Mouse (Mus musculus): ENCODE measurements around the gene Ncmap.
"Not testable (repeated sequence)": the region's sequence is repeated elsewhere in the genome, so short reads cannot be mapped to it uniquely, and the experiment has no call there.

The Ncmap gene

GRCm38 (mm10) chr4:135401881-135402280, 3.9 kb upstream of the Ncmap start:
- DNase-seq (ENCODE audit: extremely low spot score, low spot score): no peak

- peak; percentile 23 for DNase-seq (ENCODE audit: extremely low spot score, low spot score)
Observed at GRCm38 (mm10) chr4:135397551-135397950, 476 bp downstream of the Ncmap start.

GRCm38 (mm10) chr4:135396303-135396702, 1.7 kb downstream of the Ncmap start:
- DNase-seq (ENCODE audit: extremely low spot score, low spot score): no peak

GRCm38 (mm10) chr4:135395375-135395774, 2.7 kb downstream of the Ncmap start:
- DNase-seq (ENCODE audit: extremely low spot score, low spot score): no peak

GRCm38 (mm10) chr4:135394666-135395065, 3.4 kb downstream of the Ncmap start:
- no peak for DNase-seq (ENCODE audit: extremely low spot score, low spot score)

- no peak for DNase-seq (ENCODE audit: extremely low spot score, low spot score)
Observed at GRCm38 (mm10) chr4:135393381-135393780, 4.6 kb downstream of the Ncmap start.

GRCm38 (mm10) chr4:135392801-135393200, 5.2 kb downstream of the Ncmap start:
- DNase-seq (ENCODE audit: extremely low spot score, low spot score): no peak

GRCm38 (mm10) chr4:135391014-135391413, 7.0 kb downstream of the Ncmap start:
- DNase-seq (ENCODE audit: extremely low spot score, low spot score): no peak

GRCm38 (mm10) chr4:135385614-135386013, 12.4 kb downstream of the Ncmap start:
- DNase-seq (ENCODE audit: extremely low spot score, low spot score): no peak

GRCm38 (mm10) chr4:135382316-135382715, 15.7 kb downstream of the Ncmap start:
- peak; percentile 76 for DNase-seq (ENCODE audit: extremely low spot score, low spot score)

GRCm38 (mm10) chr4:135381355-135381754, 16.7 kb downstream of the Ncmap start:
- no peak for DNase-seq (ENCODE audit: extremely low spot score, low spot score)

GRCm38 (mm10) chr4:135377241-135377640, 20.8 kb downstream of the Ncmap start:
- DNase-seq (ENCODE audit: extremely low spot score, low spot score): no peak

GRCm38 (mm10) chr4:135375444-135375843, 22.6 kb downstream of the Ncmap start:
- DNase-seq (ENCODE audit: extremely low spot score, low spot score): no peak

- no peak for DNase-seq (ENCODE audit: extremely low spot score, low spot score)
Observed at GRCm38 (mm10) chr4:135373299-135373698, 24.7 kb downstream of the Ncmap start.

GRCm38 (mm10) chr4:135370372-135370771, 27.7 kb downstream of the Ncmap start:
- no peak for DNase-seq (ENCODE audit: extremely low spot score, low spot score)

- DNase-seq (ENCODE audit: extremely low spot score, low spot score): no peak
Observed at GRCm38 (mm10) chr4:135362828-135363227, 35.2 kb downstream of the Ncmap start.

GRCm38 (mm10) chr4:135361722-135362121, 36.3 kb downstream of the Ncmap start:
- no peak for DNase-seq (ENCODE audit: extremely low spot score, low spot score)

GRCm38 (mm10) chr4:135358736-135359135, 39.3 kb downstream of the Ncmap start:
- no peak for DNase-seq (ENCODE audit: extremely low spot score, low spot score)

GRCm38 (mm10) chr4:135357221-135357920, 40.7 kb downstream of the Ncmap start:
- no peak for DNase-seq (ENCODE audit: extremely low spot score, low spot score)

- DNase-seq (ENCODE audit: extremely low spot score, low spot score): no peak
Observed at GRCm38 (mm10) chr4:135355886-135356550, 42.0 kb downstream of the Ncmap start.

GRCm38 (mm10) chr4:135354751-135355150, 43.3 kb downstream of the Ncmap start:
- not testable (repeated sequence) for DNase-seq (ENCODE audit: extremely low spot score, low spot score)

- peak; percentile 45 for DNase-seq (ENCODE audit: extremely low spot score, low spot score)
Observed at GRCm38 (mm10) chr4:135353794-135354450, 44.1 kb downstream of the Ncmap start.

All from neural tube, embryonic 10.5 days (tissue).